Mouse (Mus musculus): Measurements from ENCODE around the gene Adap2.

Adap2 gene

DNA sequence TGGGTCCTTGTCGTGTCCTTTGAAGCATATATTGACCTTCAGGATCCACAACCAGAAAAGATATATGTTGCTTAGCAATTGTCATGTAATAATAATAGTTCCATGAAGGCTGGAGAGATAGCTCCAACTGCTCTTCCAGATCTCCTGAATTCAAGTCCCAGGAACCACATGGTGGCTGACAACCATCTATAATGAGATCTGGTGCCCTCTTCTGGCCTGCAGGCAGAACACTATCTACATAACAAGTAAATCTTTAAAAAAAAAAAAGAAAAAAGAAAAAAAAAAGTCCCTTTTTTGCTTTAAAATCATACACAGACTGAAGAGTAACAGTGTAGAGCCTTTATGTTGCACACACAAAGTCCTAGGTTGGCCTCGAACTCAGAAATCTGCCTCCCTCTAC, 45.9 kb downstream of the Adap2 start:
- no peak for DNase-seq

DNA sequence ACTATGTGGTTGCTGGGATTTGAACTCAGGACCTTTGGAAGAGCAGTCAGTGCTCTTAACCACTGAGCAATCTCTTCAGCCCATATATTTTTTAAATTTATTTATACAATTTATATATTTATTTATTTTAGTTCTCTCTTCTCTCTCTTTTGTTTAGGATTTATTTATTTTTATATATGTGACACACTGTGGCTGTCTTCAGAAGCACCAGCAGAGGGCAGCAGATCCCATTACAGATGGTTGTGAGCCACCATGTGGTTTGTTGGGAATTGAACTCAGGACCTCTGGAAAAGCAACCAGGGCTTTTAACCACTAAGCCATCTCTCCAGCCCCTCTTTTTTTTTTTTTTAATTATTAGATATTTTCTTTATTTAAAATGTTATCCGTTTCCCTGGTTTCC, 46.4 kb downstream of the Adap2 start:
- peak; percentile 54 to 57 for DNase-seq

DNA sequence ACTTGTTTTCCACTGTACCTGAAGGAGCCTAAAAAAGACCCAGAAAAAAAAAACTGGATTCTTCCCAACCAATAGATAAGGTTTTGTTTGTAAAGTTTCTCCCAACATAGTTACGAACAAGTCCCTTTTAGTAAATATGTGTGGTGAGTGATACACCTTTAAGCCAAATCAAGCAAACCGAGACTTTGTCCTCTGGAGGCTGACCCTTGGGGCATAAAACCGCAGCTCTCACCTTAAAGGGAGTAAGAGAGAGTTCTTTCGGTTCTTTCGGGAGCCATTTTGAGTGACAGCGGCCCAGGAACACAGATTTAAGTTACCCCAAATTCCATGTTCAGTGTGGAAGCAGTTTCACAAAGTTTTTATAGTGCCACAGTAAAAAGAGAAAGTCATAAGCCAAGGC, 48.4 kb downstream of the Adap2 start:
- DNase-seq, result no peak

DNA sequence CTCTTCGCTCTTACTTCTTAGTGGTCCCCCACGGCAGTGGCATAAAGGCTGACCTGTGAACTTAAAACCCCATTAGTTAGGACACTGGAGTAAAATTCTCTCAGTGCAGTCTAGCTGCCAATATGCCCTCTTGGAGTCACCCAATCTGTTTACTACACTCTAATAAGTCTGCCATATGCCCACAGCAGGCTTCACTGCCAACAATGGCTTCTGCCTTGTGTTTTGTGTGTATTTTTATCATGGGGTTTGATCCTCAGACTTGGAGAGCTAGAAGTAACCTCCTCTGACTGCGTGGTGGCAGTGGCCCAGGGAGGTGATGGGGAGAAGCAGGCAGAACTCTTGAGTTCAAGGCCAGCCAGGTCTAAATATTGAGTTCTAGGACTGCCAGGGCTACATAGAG, 50.1 kb downstream of the Adap2 start:
- no peak for DNase-seq

DNA sequence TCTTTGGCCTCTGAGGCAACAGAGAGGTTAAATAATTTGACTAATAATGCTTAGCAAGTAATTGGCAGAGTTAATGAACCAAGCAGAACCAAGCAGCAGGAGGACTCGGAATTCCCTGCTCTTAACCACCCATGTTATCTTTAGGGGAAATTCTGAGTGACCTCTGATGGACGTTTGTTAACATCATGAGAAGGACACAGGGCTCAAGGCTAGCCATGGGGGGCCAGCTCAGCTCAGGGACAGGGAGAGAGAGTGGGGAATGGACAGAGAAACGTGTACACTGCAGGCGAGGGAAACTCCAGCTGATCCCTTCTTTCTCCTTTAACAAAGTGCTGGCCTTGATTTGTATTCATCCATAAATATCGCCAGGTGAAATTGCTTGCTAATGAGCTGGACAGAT, 51.0 kb downstream of the Adap2 start:
- no peak for DNase-seq

DNA sequence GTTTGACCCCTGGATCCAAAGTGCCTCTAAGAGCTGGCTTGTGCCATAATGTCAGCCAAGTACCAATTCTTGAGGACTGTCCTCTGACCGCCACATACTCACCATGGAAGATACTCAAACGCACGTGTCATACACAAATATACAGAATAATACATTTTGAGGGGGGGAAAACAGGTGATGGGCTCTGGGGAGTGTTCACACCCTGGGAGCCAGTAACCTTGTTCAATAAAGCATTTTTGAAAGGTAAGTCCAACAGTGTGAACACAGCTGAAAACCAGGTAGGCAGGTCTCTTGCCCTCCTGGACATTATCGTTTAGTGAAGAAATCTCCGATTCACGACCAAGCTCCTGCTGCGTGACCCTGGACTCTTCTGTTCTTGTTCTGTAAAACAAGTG, 54.6 kb downstream of the Adap2 start:
- DNase-seq, result no peak

DNA sequence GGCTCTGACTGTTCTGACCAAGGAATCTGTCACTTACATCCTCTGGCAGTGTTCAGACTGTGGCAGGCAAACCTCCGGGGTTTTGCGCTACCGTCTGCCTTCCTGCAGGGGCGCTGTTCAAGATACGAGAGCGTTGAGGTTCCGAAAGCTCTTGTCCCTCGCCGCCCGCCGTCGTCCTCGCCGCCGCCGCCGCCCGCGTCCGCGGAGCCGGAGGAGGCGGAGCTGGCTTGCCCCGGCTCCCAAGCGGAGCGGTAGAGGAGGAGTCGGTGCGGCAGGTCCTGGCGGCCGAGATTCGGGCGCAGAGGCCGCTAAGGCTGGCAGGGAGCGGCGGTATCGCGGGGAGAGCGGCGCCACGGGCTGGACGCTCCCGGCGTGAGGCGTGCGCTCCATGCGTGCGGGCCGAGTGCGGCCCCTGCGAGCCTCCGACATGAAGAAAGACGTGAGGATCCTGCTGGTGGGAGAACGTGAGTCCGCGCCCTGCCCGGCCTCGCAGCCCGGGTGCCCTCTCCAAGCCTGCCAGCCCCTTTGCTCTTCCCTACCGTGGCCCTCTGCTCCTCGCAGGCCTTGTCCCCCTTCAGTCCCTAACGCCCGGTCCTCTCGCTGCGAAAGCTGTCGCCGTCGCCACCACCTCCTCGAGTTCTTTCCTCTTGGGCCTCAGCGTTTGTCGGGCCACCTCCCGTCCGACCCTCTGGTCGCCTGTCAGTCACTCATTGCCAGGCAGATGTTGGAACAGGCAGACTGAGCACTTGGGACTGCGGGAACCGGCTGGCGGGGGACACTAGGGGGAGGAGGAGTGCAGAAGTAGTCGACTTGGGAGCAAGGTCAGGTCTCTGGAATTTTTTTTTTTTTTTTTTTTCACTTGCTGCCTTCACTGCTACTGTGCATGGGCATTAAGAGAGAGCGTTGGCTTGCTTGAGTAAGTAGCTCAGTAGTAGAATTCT, 55.2 kb downstream of the Adap2 start, which contains the start of gene Rhot1:
Rhot1 (plus strand) TSS at position 160 of the 941 bp plus-strand sequence.
- peak; percentile 96 to 97 for DNase-seq

DNA sequence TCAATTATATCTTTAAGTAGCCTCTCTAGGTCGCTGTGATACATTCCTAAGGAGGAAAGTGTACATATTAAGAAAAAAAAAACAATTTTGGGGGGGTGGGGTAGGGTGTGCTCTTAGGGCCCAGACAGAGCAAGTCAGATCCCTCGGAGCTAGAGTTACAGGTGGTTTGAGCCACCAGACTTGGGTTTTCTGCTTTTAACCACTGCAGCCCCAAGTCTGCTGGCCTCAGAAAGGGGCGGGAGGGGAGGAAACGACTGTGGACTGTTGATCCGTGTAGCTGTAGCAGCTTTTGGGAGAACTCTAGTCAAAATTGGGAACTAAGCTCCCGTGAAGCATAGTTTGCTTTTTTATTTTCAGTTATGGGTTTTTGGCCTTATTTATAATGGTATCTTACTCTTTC, 56.4 kb downstream of the Adap2 start:
- DNase-seq, result no peak

DNA sequence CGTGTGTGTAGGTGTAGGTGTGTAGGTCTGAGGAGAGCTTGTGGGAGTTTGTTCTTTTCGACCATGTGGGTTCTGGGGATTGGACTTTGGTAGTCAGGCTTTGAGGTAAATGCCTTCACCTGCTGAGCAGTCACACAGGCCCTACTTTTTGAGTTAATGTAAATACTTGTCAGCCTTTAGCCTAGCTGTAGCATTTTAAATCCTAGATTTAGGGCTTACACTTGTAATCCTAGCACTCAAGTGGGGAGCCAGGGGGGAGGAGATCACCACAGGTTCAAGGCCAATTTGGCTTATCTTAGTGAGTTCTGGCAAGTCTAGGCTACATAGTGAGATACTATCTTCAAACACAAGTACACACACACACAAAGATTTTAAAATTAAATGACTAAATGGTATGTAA, 58.4 kb downstream of the Adap2 start:
- no peak for DNase-seq

DNA sequence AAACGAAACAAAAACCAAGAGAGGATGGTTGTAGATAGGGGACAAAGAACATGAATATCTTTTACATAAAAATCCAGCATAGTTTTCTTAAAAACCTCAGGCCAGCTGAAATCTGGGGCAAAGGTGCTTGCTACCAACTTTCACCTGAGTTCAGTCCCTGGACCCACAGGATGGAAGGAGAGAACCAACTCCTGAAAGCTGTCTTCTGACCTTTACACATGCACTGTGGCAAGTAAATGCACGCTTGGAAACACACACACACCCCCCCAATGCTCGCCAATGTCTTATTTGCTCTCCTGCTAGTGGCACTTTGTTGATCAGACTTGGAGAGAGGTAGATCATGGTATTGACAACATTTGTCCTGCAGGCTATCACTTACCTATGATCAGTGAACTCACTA, 61.4 kb downstream of the Adap2 start:
- no peak for DNase-seq

DNA sequence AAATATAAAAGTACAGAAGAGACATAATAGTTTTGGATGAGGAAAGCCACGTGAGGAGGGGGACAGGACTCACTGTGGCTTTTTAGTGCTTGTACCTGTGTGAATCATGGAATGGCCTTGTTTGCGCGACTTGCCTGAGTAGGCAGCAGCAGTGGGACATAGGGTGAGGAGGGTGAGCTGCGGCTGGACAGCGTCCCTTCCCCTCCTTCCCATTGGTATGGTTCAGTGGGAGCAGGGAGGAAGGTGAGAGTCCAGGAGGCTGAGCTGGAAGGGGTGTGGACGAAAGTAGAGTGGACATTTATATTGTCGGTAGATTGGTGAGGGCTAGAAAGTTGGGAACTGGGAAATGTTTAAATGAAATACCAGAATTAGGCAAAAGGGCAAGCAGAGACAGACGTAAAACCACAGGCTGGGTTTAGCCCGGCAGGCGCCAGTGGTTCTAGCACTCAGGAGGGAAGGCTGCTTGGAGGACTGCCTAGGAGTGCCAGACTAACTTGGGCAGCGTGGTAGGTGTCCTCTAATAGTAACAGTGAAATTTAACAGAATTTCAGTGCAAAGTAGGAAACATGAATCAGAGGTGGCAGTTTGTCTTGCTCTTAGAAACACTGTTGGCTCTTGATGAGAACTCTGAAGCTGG, 64.9 kb downstream of the Adap2 start:
- no peak for DNase-seq

Data from B cell, adult 2 months (primary cell).